Mouse (Mus musculus): ENCODE results near the gene Zfp974. TPM values are rescaled to one million over a fixed set of nuclear protein-coding genes. Genes with fewer than 3 reads are reported as not detected.

The Zfp974 gene
- polyA plus RNA-seq, 1 experiment from 2014 or later = 16.9 TPM

DNA sequence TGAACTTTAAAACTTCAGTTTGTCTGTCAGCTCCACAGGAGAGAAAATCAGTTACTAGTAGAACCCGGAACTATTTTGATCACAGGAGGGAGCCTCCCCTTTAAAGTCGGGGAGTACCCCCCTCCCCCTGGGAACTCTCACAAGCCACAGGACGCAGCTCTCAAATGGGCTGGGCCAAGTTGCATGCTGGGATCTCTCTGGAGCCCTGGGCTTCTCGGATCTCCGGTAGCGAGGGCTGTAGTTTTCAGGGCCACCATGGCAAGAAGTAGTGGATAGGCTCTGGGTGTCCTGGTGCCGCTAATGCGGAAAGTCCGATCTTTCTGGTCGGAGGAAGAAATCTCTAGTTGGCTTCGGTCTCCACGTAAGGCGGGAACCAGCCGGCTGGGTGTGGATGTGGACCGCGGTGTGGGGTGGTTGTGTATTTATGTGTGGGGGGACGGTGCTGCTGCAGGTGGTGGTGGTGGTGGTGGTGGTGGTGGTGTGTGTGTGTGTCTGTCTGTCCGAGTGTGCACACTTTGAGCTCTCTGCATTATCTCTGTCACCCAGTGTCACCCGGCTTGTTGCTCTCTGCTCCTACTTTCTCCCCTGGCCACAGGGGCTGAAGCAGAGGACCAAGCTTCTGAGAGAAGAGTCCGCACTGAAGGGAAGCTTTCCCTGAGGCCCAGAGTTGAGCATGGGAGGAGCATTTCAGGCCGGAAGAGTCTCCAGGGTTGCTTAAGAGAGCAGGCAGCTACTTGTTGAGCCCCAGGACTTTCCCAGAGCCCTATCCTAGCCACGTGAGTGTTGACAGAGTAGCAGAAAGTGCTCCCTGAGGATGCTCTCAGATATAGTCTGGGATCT is 68.6 kb downstream of the Zfp974 start:
- peak; percentile 78 for ATAC-seq
- H3K27ac ChIP-seq = no peak overlapping the region

GRCm38 (mm10) chr7:27859301-27860251 is 69.7 kb downstream of the Zfp974 start:
- no peak for ATAC-seq
- no peaks in the 10 kb centered on the region for H3K9me3 ChIP-seq
- peak overlapping the region; percentile 54 for H3K4me3 ChIP-seq (replicated peaks)
- peaks cover 17% of the 10 kb centered on the region for H3K4me1 ChIP-seq (replicated peaks)
- WGBS = 33% methylated on average over 10 of the region's 10 CpGs
- no peaks in the 10 kb centered on the region for H3K27me3 ChIP-seq
- H3K9ac ChIP-seq (replicated peaks) = peak overlapping the region; percentile 66; the same call in 1 of the 2 replicates
- H3K27ac ChIP-seq = no peak overlapping the region
- peaks cover 25% of the 10 kb centered on the region for H3K36me3 ChIP-seq
- peak overlapping the region; percentile 76 for H3K4me2 ChIP-seq (replicated peaks)

More for the DNA sequence above, 68.6 kb downstream of the Zfp974 start:
- H3K36me3 ChIP-seq = peaks cover 16% of the 10 kb centered on the region; the same call in 1 of the 2 replicates
- peaks cover 17% of the 10 kb centered on the region for H3K4me1 ChIP-seq (replicated peaks)
- under 1% methylated on average over 22 of the region's 22 CpGs for WGBS
- H3K4me2 ChIP-seq (replicated peaks) = peak overlapping the region; percentile 76
- H3K27me3 ChIP-seq = no peaks in the 10 kb centered on the region
- peak overlapping the region; percentile 54 for H3K4me3 ChIP-seq (replicated peaks)
- no peaks in the 10 kb centered on the region for H3K9me3 ChIP-seq
- peak overlapping the region; percentile 66 for H3K9ac ChIP-seq (replicated peaks)

Other genes starting within 250 kb of the Zfp974 start
- 12.8 and 13.2 TPM in 2 replicates for gene Zfp607b, start 240.1 kb downstream of the Zfp974 start, polyA plus RNA-seq (2015; fragmentation: Nextera tagmentation; extraction: Ambion mirVana)
- 142 and 143 TPM in 2 replicates for gene Zfp60, start 198.1 kb downstream of the Zfp974 start, polyA plus RNA-seq (2015; fragmentation: Nextera tagmentation; extraction: Ambion mirVana)
- gene Zfp626, start 122.3 kb downstream of the Zfp974 start, polyA plus RNA-seq (2015; fragmentation: Nextera tagmentation; extraction: Ambion mirVana) = 2.6 and 2.8 TPM in 2 replicates
- 12.0 and 12.1 TPM in 2 replicates for gene Zfp59, start 90.9 kb downstream of the Zfp974 start, polyA plus RNA-seq (2015; fragmentation: Nextera tagmentation; extraction: Ambion mirVana)
- gene Zfp607a, start 71.9 kb downstream of the Zfp974 start, polyA plus RNA-seq (2015; fragmentation: Nextera tagmentation; extraction: Ambion mirVana) = 1.4 and 2.0 TPM in 2 replicates
- 34.2 and 35.1 TPM in 2 replicates for gene Zfp780b, start 49.7 kb upstream of the Zfp974 start, polyA plus RNA-seq (2015; fragmentation: Nextera tagmentation; extraction: Ambion mirVana)
- gene Zfp850, start 84.7 kb upstream of the Zfp974 start, polyA plus RNA-seq (2015; fragmentation: Nextera tagmentation; extraction: Ambion mirVana) = 6.2 and 6.3 TPM in 2 replicates
- gene Psmc4, start 120.6 kb upstream of the Zfp974 start, polyA plus RNA-seq (2015; fragmentation: Nextera tagmentation; extraction: Ambion mirVana) = 335 and 342 TPM in 2 replicates
- gene Fcgbp, start 141.8 kb upstream of the Zfp974 start, polyA plus RNA-seq (2015; fragmentation: Nextera tagmentation; extraction: Ambion mirVana) = 0.24 TPM in 1 of 2 replicates, not detected in the other
- gene 9530053A07Rik, start 200.0 kb upstream of the Zfp974 start, polyA plus RNA-seq (2015; fragmentation: Nextera tagmentation; extraction: Ambion mirVana) = 0.05 TPM in 2 replicates
- gene Fbl, start 240.2 kb upstream of the Zfp974 start, polyA plus RNA-seq (2015; fragmentation: Nextera tagmentation; extraction: Ambion mirVana) = 89.5 and 98.1 TPM in 2 replicates